Mouse (Mus musculus): ENCODE results near the gene Srpk1. TPM values are rescaled to one million over a fixed set of nuclear protein-coding genes. Genes with fewer than 3 reads are reported as not detected.

Srpk1 gene
- total and polyA plus RNA-seq, 3 experiments = 119 to 211 (median 125) TPM

DNA sequence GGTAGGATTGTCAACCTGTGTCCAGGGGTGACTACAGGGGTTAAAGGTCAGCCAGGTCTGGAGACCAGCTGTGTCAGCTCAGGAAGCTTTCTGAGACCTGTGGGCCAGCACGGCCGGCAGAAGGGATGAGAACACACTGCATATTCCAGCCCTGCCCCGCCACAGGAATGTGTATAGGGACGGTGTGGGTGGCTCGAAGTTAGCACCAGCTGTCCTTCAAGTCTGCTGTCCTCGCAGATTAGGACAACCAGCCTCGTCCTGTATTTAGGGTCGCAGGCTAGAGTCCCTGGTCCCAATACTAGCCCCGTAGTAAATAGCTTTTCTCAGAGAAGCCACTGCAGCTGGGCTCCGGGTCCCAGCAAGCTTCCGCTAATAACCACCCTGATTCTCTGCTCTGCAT lies 74.0 kb downstream of the Srpk1 start:
- Histone ChIP-seq H3K9ac (ENCODE audit: control insufficient read depth, low read depth, low read length, poor library complexity, severe bottlenecking) (no peak overlapping the region), H3K79me2 (ENCODE audit: control insufficient read depth, insufficient read depth, low read length, poor library complexity) (no peaks in the 10 kb centered on the region), H3K4me1 (ENCODE audit: control insufficient read depth in 1 of 2, insufficient read depth in 2 of 2, low read length in 2 of 2) (no peaks in the 10 kb centered on the region), H3K27me3 (ENCODE audit: control insufficient read depth in 1 of 2, insufficient read depth in 2 of 2, low read length in 2 of 2) (peaks cover 4 to 9% of the 10 kb centered on the region in 2 experiments), H3K9me3 (replicated peaks; ENCODE audit: insufficient read depth, low read length) (no peaks in the 10 kb centered on the region), H3K4me3 (ENCODE audit: control insufficient read depth in 1 of 2, insufficient read depth in 1 of 2, low read depth in 2 of 2, low read length in 2 of 2) (no peak overlapping the region), H3K27ac (ENCODE audit: control insufficient read depth, low read depth, low read length) (no peak overlapping the region), H3K36me3 (ENCODE audit: control insufficient read depth in 1 of 2, insufficient read depth in 2 of 2, low read length in 2 of 2) (no peaks in the 10 kb centered on the region; a peak in 1 of 4 replicates)
- DNase-seq (ENCODE audit: low read depth, low spot score) = no peak
- TF ChIP-seq RCOR1 (IDR thresholded peaks at IDR 0.05; ENCODE audit: low read depth, low read length) = no peak
- no peak for TF ChIP-seq MEF2A (IDR thresholded peaks at IDR 0.05; ENCODE audit: extremely low read depth, insufficient replicate concordance, low read depth, low read length, poor library complexity, severe bottlenecking)
- TF ChIP-seq BHLHE40 (IDR thresholded peaks at IDR 0.05; ENCODE audit: borderline replicate concordance, low read depth, low read length) = no peak
- TF ChIP-seq TBP (IDR thresholded peaks at IDR 0.05; ENCODE audit: low read depth, low read length) = no peak
- TF ChIP-seq MAFK (IDR thresholded peaks at IDR 0.05; ENCODE audit: borderline replicate concordance, low read depth, low read length) = no peak
- TF ChIP-seq ZC3H11A (IDR thresholded peaks at IDR 0.05; ENCODE audit: low read depth, low read length) = no peak
- no peak for TF ChIP-seq KAT2A (conservative IDR thresholded peaks at IDR 0.05; ENCODE audit: low read depth, low read length)
- no peak for TF ChIP-seq MYB (IDR thresholded peaks at IDR 0.05; ENCODE audit: low read depth, low read length)
- no peak for TF ChIP-seq CHD2 (IDR thresholded peaks at IDR 0.05; ENCODE audit: low read length)

- no peaks in the 10 kb centered on the region for H3K79me2 ChIP-seq (ENCODE audit: control insufficient read depth, insufficient read depth, low read length, poor library complexity)
- H3K9ac ChIP-seq (ENCODE audit: control insufficient read depth, low read depth, low read length, poor library complexity, severe bottlenecking) = no peak overlapping the region
- DNase-seq (ENCODE audit: low read depth, low spot score) = peak; percentile 16
- no peaks in the 10 kb centered on the region for H3K36me3 ChIP-seq (ENCODE audit: control insufficient read depth in 1 of 2, insufficient read depth in 2 of 2, low read length in 2 of 2)
- TF ChIP-seq E2F4 (IDR thresholded peaks at IDR 0.05; ENCODE audit: borderline replicate concordance, low read depth, low read length) (no peak), CTCF (IDR thresholded peaks at IDR 0.05 in 2 of 3, conservative IDR thresholded peaks at IDR 0.05 in 1 of 3; ENCODE audit: control insufficient read depth in 1 of 3, insufficient read depth in 1 of 3, low read depth in 2 of 3, low read length in 3 of 3, poor library complexity in 1 of 3, severe bottlenecking in 1 of 3) (peak in 2 of 3 experiments; percentile 12 to 43; a peak in 2 of 6 replicates), TBP (IDR thresholded peaks at IDR 0.05; ENCODE audit: low read depth, low read length) (no peak), SMC3 (IDR thresholded peaks at IDR 0.05; ENCODE audit: low read depth, low read length) (peak; percentile 41), RAD21 (IDR thresholded peaks at IDR 0.05; ENCODE audit: low read depth, low read length) (peak; percentile 35), MAZ (IDR thresholded peaks at IDR 0.05; ENCODE audit: low read depth, low read length) (no peak), ZC3H11A (IDR thresholded peaks at IDR 0.05; ENCODE audit: low read depth, low read length) (no peak), TAL1 (IDR thresholded peaks at IDR 0.05; ENCODE audit: low read length) (no peak), USF2 (IDR thresholded peaks at IDR 0.05; ENCODE audit: borderline replicate concordance in 1 of 2, insufficient read depth in 1 of 2, low read depth in 1 of 2, low read length in 2 of 2) (no peak), CHD2 (IDR thresholded peaks at IDR 0.05; ENCODE audit: low read length) (no peak), MYC (IDR thresholded peaks at IDR 0.05; ENCODE audit: low read depth, low read length) (no peak), MYB (IDR thresholded peaks at IDR 0.05; ENCODE audit: low read depth, low read length) (no peak)
- H3K4me3 ChIP-seq (ENCODE audit: control insufficient read depth in 1 of 2, insufficient read depth in 1 of 2, low read depth in 2 of 2, low read length in 2 of 2) = no peak overlapping the region
- H3K9me3 ChIP-seq (replicated peaks; ENCODE audit: insufficient read depth, low read length) = no peaks in the 10 kb centered on the region
- H3K27me3 ChIP-seq (ENCODE audit: control insufficient read depth in 1 of 2, insufficient read depth in 2 of 2, low read length in 2 of 2) = peaks cover 4 to 9% of the 10 kb centered on the region in 2 experiments
- H3K4me1 ChIP-seq (ENCODE audit: control insufficient read depth in 1 of 2, insufficient read depth in 2 of 2, low read length in 2 of 2) = no peaks in the 10 kb centered on the region
- no peak overlapping the region for H3K27ac ChIP-seq (ENCODE audit: control insufficient read depth, low read depth, low read length)
Measured at GRCm38 (mm10) chr17:28546925-28547324, 75.6 kb downstream of the Srpk1 start.

Data from MEL (cell line).